Mouse (Mus musculus) CH12.LX (cell line): ENCODE data around the gene Riox1. TPM values are rescaled to one million over a fixed set of nuclear protein-coding genes. Genes with fewer than 3 reads are reported as not detected.
A peak's percentile ranks its signal among the peaks of the same experiment; 100 is the strongest.
"Not testable (repeated sequence)": the region's sequence is repeated elsewhere in the genome, so short reads cannot be mapped to it uniquely, and the experiment has no call there.

Experiments used
- DNase-seq: peaks from one replicate; pipeline ENCODE4 v3.0.0-alpha.2; 2013; ENCODE audit errors: extremely low read depth
- H3K27ac ChIP-seq: 2 replicates; pipeline ENCODE4 v1.5.1; 2012; ENCODE audit warnings: low read depth, mild to moderate bottlenecking, control low read depth, moderate library complexity; ENCODE audit not compliant: insufficient read depth
- H3K27me3 ChIP-seq: replicated peaks from 2 replicates; pipeline ENCODE3; 2012; ENCODE audit warnings: inconsistent platforms
- H3K36me3 ChIP-seq, 2 experiments: replicated peaks in 1 of 2; 2 replicates each; pipeline versions ENCODE3 to v1.6.1; 2012; ENCODE audit warnings: inconsistent platforms in 1 of 2, low read length in 1 of 2, mild to moderate bottlenecking in 1 of 2, mixed read lengths in 1 of 2, moderate library complexity in 1 of 2; ENCODE audit not compliant: control insufficient read depth in 1 of 2, insufficient read depth in 1 of 2
- H3K4me1 ChIP-seq, 2 experiments: 2 replicates each; pipeline ENCODE4 v1.6.1; 2012; ENCODE audit warnings: inconsistent platforms in 1 of 2, moderate library complexity in 1 of 2; ENCODE audit not compliant: insufficient read depth in 2 of 2, control insufficient read depth in 1 of 2
- H3K4me2 ChIP-seq: 2 replicates; pipeline ENCODE4 v1.6.1; 2012; ENCODE audit warnings: low read depth, mild to moderate bottlenecking, control low read depth; ENCODE audit not compliant: poor library complexity, insufficient read depth, severe bottlenecking
- H3K4me3 ChIP-seq, 3 experiments: fragments of 150-350 bp in 1 of 3; sonication (generic) in 1 of 3; replicated peaks in 1 of 3; 2 replicates each; pipeline versions ENCODE3 to v1.5.1; 2011 to 2012; ENCODE audit warnings: low read depth in 2 of 3, low read length in 2 of 3, mild to moderate bottlenecking in 2 of 3, moderate library complexity in 2 of 3, control low read depth in 1 of 3, improper control_type of control experiment in 1 of 3, inconsistent platforms in 1 of 3, mixed read lengths in 1 of 3; ENCODE audit not compliant: poor library complexity in 1 of 3
- H3K79me2 ChIP-seq: replicated peaks from 2 replicates; pipeline ENCODE4 v1.6.1; 2012; ENCODE audit warnings: mild to moderate bottlenecking, moderate library complexity; ENCODE audit not compliant: control insufficient read depth, poor library complexity, insufficient read depth, severe bottlenecking; ENCODE audit errors: extremely low read depth
- H3K9ac ChIP-seq: 2 replicates; pipeline ENCODE4 v1.6.1; 2012; ENCODE audit warnings: low read depth, mild to moderate bottlenecking, control low read depth, moderate library complexity; ENCODE audit not compliant: insufficient read depth
- H3K9me3 ChIP-seq: replicated peaks from 2 replicates; pipeline ENCODE3; 2012; ENCODE audit warnings: low read length, inconsistent platforms, mixed read lengths
- BHLHE40 ChIP-seq: IDR thresholded peaks from 2 replicates; pipeline ENCODE4 v1.6.1; 2011; ENCODE audit warnings: mild to moderate bottlenecking, low read depth, low read length, improper control_type of control experiment
- CHD1 ChIP-seq: IDR thresholded peaks from 2 replicates; pipeline ENCODE4 v1.6.1; 2012; ENCODE audit warnings: low read depth, low read length, improper control_type of control experiment, inconsistent platforms
- CHD2 ChIP-seq: IDR thresholded peaks from 2 replicates; pipeline ENCODE4 v1.6.1; 2011; ENCODE audit warnings: low read length, improper control_type of control experiment
- CTCF ChIP-seq, 2 experiments: IDR thresholded peaks in 1 of 2; conservative IDR thresholded peaks in 1 of 2; 2 replicates each; pipeline ENCODE4 v1.5.1; 2011 to 2012; ENCODE audit warnings: low read depth in 2 of 2, low read length in 2 of 2, improper control_type of control experiment in 1 of 2, inconsistent platforms in 1 of 2, mild to moderate bottlenecking in 1 of 2, moderate library complexity in 1 of 2
- E2F4 ChIP-seq: IDR thresholded peaks from 2 replicates; pipeline ENCODE4 v1.6.1; 2011; ENCODE audit warnings: low read depth, low read length, improper control_type of control experiment; ENCODE audit not compliant: insufficient replicate concordance
- EP300 ChIP-seq: IDR thresholded peaks from 2 replicates; pipeline ENCODE4 v1.6.1; 2011; ENCODE audit warnings: low read length, improper control_type of control experiment
- ETS1 ChIP-seq: conservative IDR thresholded peaks from 2 replicates; pipeline ENCODE4 v1.6.1; 2012; ENCODE audit warnings: low read depth, mild to moderate bottlenecking, inconsistent platforms, low read length, improper control_type of control experiment, moderate library complexity
- HCFC1 ChIP-seq: IDR thresholded peaks from 2 replicates; pipeline ENCODE4 v1.6.1; 2012; ENCODE audit warnings: low read depth, mild to moderate bottlenecking, inconsistent platforms, low read length, improper control_type of control experiment
- IRF4 ChIP-seq: IDR thresholded peaks from 2 replicates; pipeline ENCODE4 v1.6.1; 2014; ENCODE audit warnings: low read depth, mild to moderate bottlenecking, inconsistent platforms, low read length, improper control_type of control experiment
- JUN ChIP-seq: IDR thresholded peaks from 2 replicates; pipeline ENCODE4 v1.6.1; 2011; ENCODE audit warnings: low read depth, mild to moderate bottlenecking, low read length, improper control_type of control experiment, moderate library complexity; ENCODE audit not compliant: insufficient read depth
- JUND ChIP-seq: conservative IDR thresholded peaks from 2 replicates; pipeline ENCODE4 v1.6.1; 2011; ENCODE audit warnings: low read depth, low read length, improper control_type of control experiment
- KAT2A ChIP-seq: IDR thresholded peaks from 2 replicates; pipeline ENCODE4 v1.6.1; 2012; ENCODE audit warnings: low read length, improper control_type of control experiment, inconsistent platforms; ENCODE audit not compliant: insufficient replicate concordance
- MAX ChIP-seq: IDR thresholded peaks from 2 replicates; pipeline ENCODE4 v1.6.1; 2011; ENCODE audit warnings: low read length, improper control_type of control experiment
- MEF2A ChIP-seq: IDR thresholded peaks from 2 replicates; pipeline ENCODE4 v1.6.1; 2014; ENCODE audit warnings: low read depth, mild to moderate bottlenecking, inconsistent platforms, low read length, improper control_type of control experiment, borderline replicate concordance
- MXI1 ChIP-seq: IDR thresholded peaks from 2 replicates; pipeline ENCODE4 v1.6.1; 2011; ENCODE audit warnings: mild to moderate bottlenecking, low read depth, low read length, improper control_type of control experiment
- MYC ChIP-seq: IDR thresholded peaks from 2 replicates; pipeline ENCODE4 v1.6.1; 2011; ENCODE audit warnings: low read depth, mild to moderate bottlenecking, improper control_type of control experiment, low read length
- NRF1 ChIP-seq: IDR thresholded peaks from 2 replicates; pipeline ENCODE4 v1.6.1; 2014; ENCODE audit warnings: low read depth, mild to moderate bottlenecking, inconsistent platforms, low read length, improper control_type of control experiment, moderate library complexity
- POLR2A ChIP-seq: IDR thresholded peaks from 2 replicates; pipeline ENCODE4 v1.6.1; 2011; ENCODE audit warnings: low read depth, mild to moderate bottlenecking, improper control_type of control experiment, low read length
- RAD21 ChIP-seq: IDR thresholded peaks from 2 replicates; pipeline ENCODE4 v1.6.1; 2011; ENCODE audit warnings: low read depth, mild to moderate bottlenecking, low read length, improper control_type of control experiment, moderate library complexity
- SIN3A ChIP-seq: IDR thresholded peaks from 2 replicates; pipeline ENCODE4 v1.6.1; 2012; ENCODE audit warnings: low read length, improper control_type of control experiment, inconsistent platforms
- SMC3 ChIP-seq: IDR thresholded peaks from 2 replicates; pipeline ENCODE4 v1.6.1; 2011; ENCODE audit warnings: low read depth, low read length, improper control_type of control experiment
- TBP ChIP-seq: conservative IDR thresholded peaks from 2 replicates; pipeline ENCODE4 v1.6.1; 2011; ENCODE audit warnings: low read depth, low read length, improper control_type of control experiment
- USF1 ChIP-seq: IDR thresholded peaks from 2 replicates; pipeline ENCODE4 v1.6.1; 2014; ENCODE audit warnings: low read depth, mild to moderate bottlenecking, inconsistent platforms, low read length, improper control_type of control experiment
- ZC3H11A ChIP-seq: IDR thresholded peaks from 2 replicates; pipeline ENCODE4 v1.6.1; 2012; ENCODE audit warnings: low read depth, mild to moderate bottlenecking, inconsistent platforms, low read length, improper control_type of control experiment
- ZKSCAN1 ChIP-seq: IDR thresholded peaks from 2 replicates; pipeline ENCODE4 v1.6.1; 2012; ENCODE audit warnings: low read depth, inconsistent platforms, low read length, improper control_type of control experiment, borderline replicate concordance
- dilution Hi-C: fragments of 300-500 bp; cut with MboI; formaldehyde crosslinking; loops from 2 replicates; pipeline ENCODE4 v1.14.3; 2020; ENCODE audit warnings: low sequenced_read_pairs; ENCODE audit not compliant: extremely low pct_unique_long_range_greater_than_20kb, extremely low pct_ligation_motif_present
- in situ Hi-C: fragments of 300-500 bp; cut with MboI; formaldehyde crosslinking; loops from 3 replicates; pipeline ENCODE4 v1.14.3; 2019; ENCODE audit warnings: low sequenced_read_pairs, low pct_ligation_motif_present, low pct_unique_long_range_greater_than_20kb, mixed read lengths
- polyA plus RNA-seq: library from polyadenylated mRNA; unstranded; fragments of >175 nt; gene quantifications from 2 replicates; pipeline ENCODE4 v1.2.1, GENCODE M21; 2012; ENCODE audit warnings: low read depth; ENCODE audit not compliant: insufficient read length
- total RNA-seq, 2 experiments: library from RNA; depleted of rRNA; stranded (reverse); fragments of 300-350 nt in 1 of 2; fragments of >200 nt in 1 of 2; gene quantifications; 2 replicates each; pipeline ENCODE4 v1.2.3; 2012 to 2014

Riox1 gene
- total and polyA plus RNA-seq, 3 experiments: 29.5 to 34.3 (median 31.9) TPM

GRCm38 (mm10) chr12:83929186-83929804 is 21.1 kb upstream of the Riox1 start:
- Histone ChIP-seq H3K27me3 (no peaks in the 10 kb centered on the region), H3K4me2 (peak overlapping the region; percentile 9; the same call in 1 of the 2 replicates), H3K9ac (no peak overlapping the region), H3K79me2 (no peaks in the 10 kb centered on the region), H3K27ac (no peak overlapping the region), H3K4me1 (peaks cover 2 to 26% of the 10 kb centered on the region in 2 experiments; a peak in 3 of 4 replicates), H3K9me3 (peaks cover 3% of the 10 kb centered on the region), H3K36me3 (no peaks in the 10 kb centered on the region), H3K4me3 (no peak overlapping the region)
- in situ Hi-C loops (no loop called here), dilution Hi-C loops (no loop called here)
- DNase-seq: peak; percentile 20
- TF ChIP-seq NRF1: no peak
- no peak for TF ChIP-seq BHLHE40
- no peak for TF ChIP-seq JUND
- no peak for TF ChIP-seq SMC3
- no peak for TF ChIP-seq CHD1
- no peak for TF ChIP-seq HCFC1
- TF ChIP-seq MXI1: no peak
- TF ChIP-seq MAX: no peak
- TF ChIP-seq USF1: no peak
- TF ChIP-seq ETS1: no peak
- TF ChIP-seq RAD21: no peak
- TF ChIP-seq POLR2A: no peak
- no peak for TF ChIP-seq IRF4
- no peak for TF ChIP-seq E2F4

GRCm38 (mm10) chr12:83937600-83937999 is 12.8 kb upstream of the Riox1 start:
- H3K36me3 ChIP-seq: no peaks in the 10 kb centered on the region
- H3K9ac ChIP-seq: no peak overlapping the region
- H3K4me2 ChIP-seq: no peak overlapping the region
- H3K27ac ChIP-seq: no peak overlapping the region
- in situ Hi-C loops (no loop called here), dilution Hi-C loops (no loop called here)
- H3K4me3 ChIP-seq: no peak overlapping the region
- H3K79me2 ChIP-seq: no peaks in the 10 kb centered on the region
- H3K27me3 ChIP-seq: no peaks in the 10 kb centered on the region
- peaks cover 4% of the 10 kb centered on the region for H3K9me3 ChIP-seq
- H3K4me1 ChIP-seq: 0 out of 4 replicates have a peak, but pooled peaks cover 0 to 6% of the 10 kb centered on the region in 2 experiments
- no peak for DNase-seq
- TF ChIP-seq CTCF (conservative IDR thresholded peaks at IDR 0.05 in 1 of 2, IDR thresholded peaks at IDR 0.05 in 1 of 2; ENCODE audit: low read depth in 2 of 2, low read length in 2 of 2): peak in 1 of 2 experiments; percentile 62; a peak in 2 of 4 replicates
- no peak for TF ChIP-seq HCFC1
- TF ChIP-seq SMC3: peak; percentile 47
- TF ChIP-seq MYC: no peak
- TF ChIP-seq JUN: no peak
- TF ChIP-seq RAD21: peak; percentile 69
- no peak for TF ChIP-seq IRF4
- TF ChIP-seq MXI1: no peak
- no peak for TF ChIP-seq USF1
- no peak for TF ChIP-seq BHLHE40
- TF ChIP-seq KAT2A: no peak
- no peak for TF ChIP-seq MEF2A
- no peak for TF ChIP-seq CHD1
- no peak for TF ChIP-seq ZC3H11A
- no peak for TF ChIP-seq ZKSCAN1
- TF ChIP-seq EP300: no peak
- TF ChIP-seq TBP: no peak
- TF ChIP-seq E2F4: no peak
- no peak for TF ChIP-seq CHD2
- TF ChIP-seq SIN3A: no peak

GRCm38 (mm10) chr12:83938592-83938991 is 11.8 kb upstream of the Riox1 start:
- H3K4me1 ChIP-seq, H3K36me3 ChIP-seq, in situ Hi-C loops, H3K9me3 ChIP-seq, DNase-seq, H3K79me2 ChIP-seq, H3K4me2 ChIP-seq, H3K4me3 ChIP-seq, H3K9ac ChIP-seq, H3K27ac ChIP-seq, dilution Hi-C loops, H3K27me3 ChIP-seq: not testable (repeated sequence)
